Mouse (Mus musculus) embryonic facial prominence, embryonic 10.5 days (tissue): ENCODE results near the gene Minpp1. TPM values are rescaled to one million over a fixed set of nuclear protein-coding genes. Genes with fewer than 3 reads are reported as not detected.
"Not testable (repeated sequence)": the region's sequence is repeated elsewhere in the genome, so short reads cannot be mapped to it uniquely, and the experiment has no call there.

Experiments used
- DNase-seq: peaks from one replicate; pipeline ENCODE4 v3.0.0-alpha.2; 2017; ENCODE audit warnings: low spot score
- H3K27ac ChIP-seq: fragments of 300-500 bp; sonication (generic); replicated peaks from 2 replicates; pipeline ENCODE4 v1.5.1; 2016; ENCODE audit warnings: mild to moderate bottlenecking
- H3K27me3 ChIP-seq: fragments of 300-500 bp; sonication (generic); replicated peaks from 2 replicates; pipeline ENCODE4 v1.6.1; 2016; ENCODE audit warnings: low read depth, mild to moderate bottlenecking; ENCODE audit not compliant: poor library complexity, severe bottlenecking
- H3K36me3 ChIP-seq: fragments of 300-500 bp; sonication (generic); replicated peaks from 2 replicates; pipeline ENCODE4 v1.6.1; 2016; ENCODE audit warnings: mild to moderate bottlenecking, moderate library complexity
- H3K4me1 ChIP-seq: fragments of 300-500 bp; sonication (generic); 2 replicates; pipeline ENCODE4 v1.6.1; 2016
- H3K4me3 ChIP-seq: fragments of 300-500 bp; sonication (generic); 2 replicates; pipeline ENCODE4 v1.5.1; 2016; ENCODE audit warnings: mild to moderate bottlenecking, moderate library complexity
- H3K9me3 ChIP-seq: fragments of 300-500 bp; sonication (generic); 2 replicates; pipeline ENCODE4 v1.6.1; 2016; ENCODE audit warnings: mild to moderate bottlenecking
- WGBS: fragments of 180-500 bp; shearing (Covaris S2); methylation state at CpG from one replicate; pipeline ENCODE4 v1.1.7; 2016; 5-methylcytosine and 5-hydroxymethylcytosine counted together
- polyA plus RNA-seq: library from polyadenylated mRNA; unstranded; fragments of >200 nt; fragmentation: Nextera tagmentation; extraction: Ambion mirVana; gene quantifications from 2 replicates; pipeline ENCODE4 v1.2.1, GENCODE M21; 2016

The Minpp1 gene
- polyA plus RNA-seq, 1 experiment from 2014 or later = 65.7 TPM

GRCm38 (mm10) chr19:32476016-32476711 is 9.4 kb upstream of the Minpp1 start:
- H3K27me3 ChIP-seq = no peaks in the 10 kb centered on the region
- no peaks in the 10 kb centered on the region for H3K9me3 ChIP-seq
- no peak overlapping the region for H3K27ac ChIP-seq
- H3K36me3 ChIP-seq = no peaks in the 10 kb centered on the region
- no peak overlapping the region for H3K4me3 ChIP-seq
- H3K4me1 ChIP-seq = no peaks in the 10 kb centered on the region
- WGBS = 87% methylated on average over 12 of the region's 12 CpGs
- no peak for DNase-seq

GRCm38 (mm10) chr19:32476712-32477052 is 8.9 kb upstream of the Minpp1 start:
- no peak overlapping the region for H3K27ac ChIP-seq
- no peak overlapping the region for H3K4me3 ChIP-seq
- no peaks in the 10 kb centered on the region for H3K27me3 ChIP-seq
- no peaks in the 10 kb centered on the region for H3K4me1 ChIP-seq
- no peaks in the 10 kb centered on the region for H3K36me3 ChIP-seq
- no peaks in the 10 kb centered on the region for H3K9me3 ChIP-seq
- DNase-seq = no peak
- 85% methylated on average over 4 of the region's 4 CpGs for WGBS

GRCm38 (mm10) chr19:32480255-32480654 is 5.3 kb upstream of the Minpp1 start:
- no peaks in the 10 kb centered on the region for H3K36me3 ChIP-seq
- H3K27me3 ChIP-seq = no peaks in the 10 kb centered on the region
- WGBS = 87% methylated on average over 5 of the region's 5 CpGs
- peaks cover 5% of the 10 kb centered on the region for H3K4me1 ChIP-seq
- no peak overlapping the region for H3K4me3 ChIP-seq
- no peaks in the 10 kb centered on the region for H3K9me3 ChIP-seq
- H3K27ac ChIP-seq = no peak overlapping the region
- no peak for DNase-seq

DNA sequence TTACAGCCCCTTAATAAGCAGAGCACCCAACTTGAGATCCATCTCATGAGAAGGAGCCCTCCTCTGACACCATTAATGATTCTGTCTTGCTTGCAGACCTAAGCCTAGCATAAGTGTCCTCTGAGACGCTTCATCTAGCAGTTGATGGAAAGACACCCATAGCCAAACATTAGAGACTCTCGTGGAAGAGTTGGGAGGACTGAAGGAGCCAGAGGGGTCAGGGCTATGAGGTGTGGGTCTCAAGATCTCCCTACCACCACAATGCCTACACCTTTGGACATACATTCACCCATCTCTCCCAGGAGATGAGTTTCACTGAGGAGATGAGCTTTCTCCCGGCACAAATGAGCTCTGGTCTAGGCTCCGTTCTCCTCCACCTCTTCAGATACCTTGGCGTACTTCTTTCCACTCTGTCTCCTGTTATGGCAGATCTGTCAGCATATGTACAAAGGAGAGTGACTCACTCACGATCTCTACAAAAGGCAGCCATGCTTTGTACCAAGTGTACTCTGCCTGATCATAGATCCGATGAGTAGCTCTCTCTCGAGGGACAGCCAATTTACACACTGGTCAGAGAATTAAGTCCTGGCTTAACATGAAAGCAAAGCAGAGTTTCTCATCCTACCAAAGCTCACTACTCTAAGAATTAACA is 4.7 kb upstream of the Minpp1 start:
- H3K27ac ChIP-seq = no peak overlapping the region
- no peak for DNase-seq
- H3K9me3 ChIP-seq = no peaks in the 10 kb centered on the region
- WGBS = 89% methylated on average over 8 of the region's 8 CpGs
- peaks cover 5% of the 10 kb centered on the region for H3K4me1 ChIP-seq
- H3K4me3 ChIP-seq = no peak overlapping the region
- H3K36me3 ChIP-seq = no peaks in the 10 kb centered on the region
- no peaks in the 10 kb centered on the region for H3K27me3 ChIP-seq

DNA sequence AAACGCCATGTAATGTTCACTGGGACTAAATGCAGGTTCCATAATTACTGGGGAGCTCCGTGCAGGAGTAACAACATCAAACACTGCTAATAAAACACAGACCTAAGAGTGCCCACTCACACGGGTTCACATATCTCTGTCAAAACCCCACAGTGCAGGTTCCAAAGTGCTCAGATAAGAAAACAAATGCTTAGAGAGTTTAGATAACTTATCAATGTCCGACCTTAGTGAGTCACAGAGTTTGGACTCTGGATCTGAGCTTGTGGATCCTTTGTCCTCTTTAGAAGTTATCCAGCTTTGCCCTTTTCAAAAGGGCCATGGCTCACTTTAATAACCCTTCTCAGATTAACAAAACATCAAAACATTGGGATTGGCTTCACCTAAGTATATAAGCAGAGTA is 4.1 kb upstream of the Minpp1 start:
- DNase-seq = no peak
- no peak overlapping the region for H3K4me3 ChIP-seq
- no peaks in the 10 kb centered on the region for H3K9me3 ChIP-seq
- no peak overlapping the region for H3K27ac ChIP-seq
- 67% methylated on average over 4 of the region's 4 CpGs for WGBS
- H3K27me3 ChIP-seq = no peaks in the 10 kb centered on the region
- H3K36me3 ChIP-seq = no peaks in the 10 kb centered on the region
- peaks cover 7% of the 10 kb centered on the region for H3K4me1 ChIP-seq

GRCm38 (mm10) chr19:32484941-32485660 is 468 bp upstream of the Minpp1 start:
- Histone ChIP-seq H3K9me3 (no peaks in the 10 kb centered on the region), H3K4me3 (peak overlapping the region; percentile 71), H3K36me3 (no peaks in the 10 kb centered on the region), H3K27ac (peak overlapping the region; percentile 90), H3K4me1 (peaks cover 26% of the 10 kb centered on the region), H3K27me3 (no peaks in the 10 kb centered on the region)
- no peak for DNase-seq
- 20% methylated on average over 13 of the region's 13 CpGs for WGBS

DNA sequence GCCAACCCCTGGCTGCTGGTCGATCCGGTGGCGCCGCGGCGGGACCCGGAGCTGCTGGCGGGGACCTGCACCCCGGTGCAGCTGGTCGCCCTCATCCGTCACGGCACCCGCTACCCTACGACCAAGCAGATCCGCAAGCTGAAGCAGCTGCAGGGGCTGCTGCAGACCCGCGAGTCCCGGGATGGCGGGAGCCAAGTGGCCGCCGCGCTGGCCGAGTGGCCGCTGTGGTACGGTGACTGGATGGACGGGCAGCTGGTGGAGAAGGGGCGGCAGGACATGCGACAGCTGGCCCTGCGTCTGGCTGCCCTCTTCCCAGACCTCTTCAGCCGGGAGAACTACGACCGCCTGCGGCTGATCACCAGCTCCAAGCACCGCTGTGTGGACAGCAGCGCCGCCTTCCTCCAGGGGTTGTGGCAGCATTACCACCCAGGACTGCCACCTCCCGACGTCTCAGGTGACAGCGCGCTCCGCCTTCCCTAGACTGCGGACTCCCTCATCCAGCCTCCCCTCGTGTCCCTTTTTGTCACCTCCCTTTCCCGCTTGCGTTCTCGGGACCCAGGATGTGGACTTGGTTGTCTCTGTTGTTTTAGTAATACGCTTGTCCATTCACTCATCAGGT is 646 bp downstream of the Minpp1 start:
- H3K27me3 ChIP-seq, H3K36me3 ChIP-seq, H3K9me3 ChIP-seq: not testable (repeated sequence)
- WGBS = under 1% methylated on average over 47 of the region's 47 CpGs
- peak overlapping the region; percentile 71 for H3K4me3 ChIP-seq
- peaks cover 26% of the 10 kb centered on the region for H3K4me1 ChIP-seq
- peak; percentile 75 for DNase-seq
- peak overlapping the region; percentile 90 for H3K27ac ChIP-seq

GRCm38 (mm10) chr19:32487595-32488255 is 2.2 kb downstream of the Minpp1 start:
- H3K4me1 ChIP-seq = peaks cover 26% of the 10 kb centered on the region
- WGBS = 88% methylated on average over 8 of the region's 8 CpGs
- H3K9me3 ChIP-seq = no peaks in the 10 kb centered on the region
- no peak overlapping the region for H3K27ac ChIP-seq
- DNase-seq = no peak
- peaks cover 11% of the 10 kb centered on the region for H3K36me3 ChIP-seq
- peak overlapping the region; percentile 71 for H3K4me3 ChIP-seq
- no peaks in the 10 kb centered on the region for H3K27me3 ChIP-seq

DNA sequence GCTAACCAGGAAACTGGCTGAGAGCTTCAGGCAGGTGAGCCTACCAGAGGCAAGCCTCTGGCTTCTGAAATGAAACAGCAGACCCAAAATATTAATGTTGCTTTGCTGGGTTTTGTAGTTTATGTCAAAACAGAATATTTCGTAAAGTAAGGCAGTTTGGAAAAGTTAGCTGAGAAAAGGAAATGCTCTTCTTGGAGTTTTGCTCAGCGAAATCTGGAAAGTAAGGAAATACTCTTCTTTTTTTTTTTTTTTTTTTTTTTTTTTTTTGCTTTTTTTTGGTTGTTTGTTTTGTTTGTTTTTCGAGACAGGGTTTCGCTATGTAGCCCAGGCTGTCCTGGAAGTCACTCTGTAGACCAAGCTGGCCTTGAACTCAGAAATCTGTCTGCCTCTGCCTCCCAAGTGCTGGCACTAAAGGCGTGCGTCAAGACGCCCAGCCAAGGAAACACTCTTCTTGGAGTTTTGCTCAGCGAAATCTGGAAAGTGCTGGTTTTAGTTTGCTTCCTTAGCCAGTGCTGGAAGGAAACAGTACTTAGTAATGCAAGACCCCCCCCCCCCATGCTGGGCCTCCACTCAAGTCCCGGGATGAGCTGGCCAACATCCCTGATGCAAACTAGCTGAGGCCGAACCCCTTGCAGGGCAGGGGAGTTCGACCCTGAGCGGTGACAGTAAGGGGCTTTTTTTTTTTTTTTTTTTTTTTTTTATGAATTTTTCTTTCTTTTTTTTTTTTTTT is 3.8 kb downstream of the Minpp1 start:
- H3K27ac ChIP-seq = no peak overlapping the region
- DNase-seq = no peak
- H3K36me3 ChIP-seq = peaks cover 26% of the 10 kb centered on the region
- H3K27me3 ChIP-seq = no peaks in the 10 kb centered on the region
- H3K4me1 ChIP-seq = peaks cover 26% of the 10 kb centered on the region
- H3K4me3 ChIP-seq = no peak overlapping the region
- 90% methylated on average over 12 of the region's 12 CpGs for WGBS
- H3K9me3 ChIP-seq = no peaks in the 10 kb centered on the region

DNA sequence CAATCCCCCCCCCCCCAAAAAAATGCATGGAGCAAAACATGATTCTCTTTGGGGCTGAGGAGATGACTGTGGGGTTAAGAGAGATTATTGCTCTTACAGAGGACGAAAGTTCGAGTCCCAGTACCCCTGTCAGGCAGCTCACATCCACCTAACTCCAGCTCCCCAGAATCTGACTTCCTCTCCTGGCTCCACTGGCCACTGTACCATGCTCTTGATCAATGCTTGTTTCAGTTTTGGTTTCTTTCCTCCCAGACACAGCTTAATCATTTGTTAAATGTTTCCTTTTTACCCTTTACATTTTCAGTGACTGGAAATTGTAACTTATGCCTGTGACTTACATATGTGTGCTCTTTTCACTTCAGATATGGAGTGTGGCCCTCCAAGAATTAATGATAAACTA is 5.4 kb downstream of the Minpp1 start:
- no peaks in the 10 kb centered on the region for H3K9me3 ChIP-seq
- H3K27me3 ChIP-seq = no peaks in the 10 kb centered on the region
- H3K27ac ChIP-seq = no peak overlapping the region
- 81% methylated on average over 2 of the region's 2 CpGs for WGBS
- peaks cover 20% of the 10 kb centered on the region for H3K4me1 ChIP-seq
- H3K4me3 ChIP-seq = no peak overlapping the region
- peaks cover 42% of the 10 kb centered on the region for H3K36me3 ChIP-seq
- no peak for DNase-seq

- Histone ChIP-seq H3K27ac (no peak overlapping the region), H3K9me3 (no peaks in the 10 kb centered on the region), H3K4me1 (peaks cover 11% of the 10 kb centered on the region), H3K36me3 (peaks cover 53% of the 10 kb centered on the region), H3K4me3 (no peak overlapping the region), H3K27me3 (no peaks in the 10 kb centered on the region)
- WGBS = 96% methylated on average over 3 of the region's 3 CpGs
- DNase-seq = no peak
These were observed 6.8 kb downstream of the Minpp1 start for GRCm38 (mm10) chr19:32492339-32492738.

DNA sequence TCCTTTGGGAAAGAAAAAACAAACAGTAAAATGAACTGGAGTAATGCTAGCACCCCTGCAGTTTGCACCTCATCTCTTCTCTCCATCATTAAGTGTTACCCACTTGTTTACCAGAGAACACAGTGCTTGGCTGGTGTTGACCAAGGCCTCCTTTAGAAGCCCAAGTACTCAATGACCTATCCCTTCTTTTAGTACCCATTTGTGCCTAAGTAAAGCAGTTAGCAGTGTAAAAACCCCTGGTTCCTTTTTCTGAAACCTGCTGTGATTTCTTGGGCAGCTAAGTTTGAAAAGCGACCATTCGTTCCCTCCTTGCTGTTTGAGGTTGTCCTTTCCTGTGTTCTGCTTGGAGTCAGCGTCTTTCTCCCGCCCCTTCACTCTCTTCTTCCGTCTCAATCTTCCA is 7.4 kb downstream of the Minpp1 start:
- H3K27ac ChIP-seq = no peak overlapping the region

More for the DNA sequence above, 7.4 kb downstream of the Minpp1 start:
- Histone ChIP-seq H3K36me3 (peaks cover 60% of the 10 kb centered on the region), H3K27me3 (no peaks in the 10 kb centered on the region), H3K4me3 (no peak overlapping the region), H3K4me1 (peaks cover 4% of the 10 kb centered on the region), H3K9me3 (no peaks in the 10 kb centered on the region)
- no peak for DNase-seq
- 96% methylated on average over 5 of the region's 5 CpGs for WGBS
